Mouse (Mus musculus) CH12.LX (cell line): Measurements from ENCODE around the gene Zc3h15. TPM values are rescaled to one million over a fixed set of nuclear protein-coding genes. Genes with fewer than 3 reads are reported as not detected.

Experiments used
- DNase-seq: peaks from one replicate; pipeline ENCODE4 v3.0.0-alpha.2; 2013; ENCODE audit errors: extremely low read depth
- H3K27ac ChIP-seq: 2 replicates; pipeline ENCODE4 v1.5.1; 2012; ENCODE audit warnings: low read depth, mild to moderate bottlenecking, control low read depth, moderate library complexity; ENCODE audit not compliant: insufficient read depth
- H3K27me3 ChIP-seq: replicated peaks from 2 replicates; pipeline ENCODE3; 2012; ENCODE audit warnings: inconsistent platforms
- H3K36me3 ChIP-seq, 2 experiments: replicated peaks in 1 of 2; 2 replicates each; pipeline versions ENCODE3 to v1.6.1; 2012; ENCODE audit warnings: inconsistent platforms in 1 of 2, low read length in 1 of 2, mild to moderate bottlenecking in 1 of 2, mixed read lengths in 1 of 2, moderate library complexity in 1 of 2; ENCODE audit not compliant: control insufficient read depth in 1 of 2, insufficient read depth in 1 of 2
- H3K4me1 ChIP-seq, 2 experiments: 2 replicates each; pipeline ENCODE4 v1.6.1; 2012; ENCODE audit warnings: inconsistent platforms in 1 of 2, moderate library complexity in 1 of 2; ENCODE audit not compliant: insufficient read depth in 2 of 2, control insufficient read depth in 1 of 2
- H3K4me2 ChIP-seq: 2 replicates; pipeline ENCODE4 v1.6.1; 2012; ENCODE audit warnings: low read depth, mild to moderate bottlenecking, control low read depth; ENCODE audit not compliant: poor library complexity, insufficient read depth, severe bottlenecking
- H3K4me3 ChIP-seq, 3 experiments: fragments of 150-350 bp in 1 of 3; sonication (generic) in 1 of 3; replicated peaks in 1 of 3; 2 replicates each; pipeline versions ENCODE3 to v1.5.1; 2011 to 2012; ENCODE audit warnings: low read depth in 2 of 3, low read length in 2 of 3, mild to moderate bottlenecking in 2 of 3, moderate library complexity in 2 of 3, control low read depth in 1 of 3, improper control_type of control experiment in 1 of 3, inconsistent platforms in 1 of 3, mixed read lengths in 1 of 3; ENCODE audit not compliant: poor library complexity in 1 of 3
- H3K79me2 ChIP-seq: replicated peaks from 2 replicates; pipeline ENCODE4 v1.6.1; 2012; ENCODE audit warnings: mild to moderate bottlenecking, moderate library complexity; ENCODE audit not compliant: control insufficient read depth, poor library complexity, insufficient read depth, severe bottlenecking; ENCODE audit errors: extremely low read depth
- H3K9ac ChIP-seq: 2 replicates; pipeline ENCODE4 v1.6.1; 2012; ENCODE audit warnings: low read depth, mild to moderate bottlenecking, control low read depth, moderate library complexity; ENCODE audit not compliant: insufficient read depth
- H3K9me3 ChIP-seq: replicated peaks from 2 replicates; pipeline ENCODE3; 2012; ENCODE audit warnings: low read length, inconsistent platforms, mixed read lengths
- BHLHE40 ChIP-seq: IDR thresholded peaks from 2 replicates; pipeline ENCODE4 v1.6.1; 2011; ENCODE audit warnings: mild to moderate bottlenecking, low read depth, low read length, improper control_type of control experiment
- E2F4 ChIP-seq: IDR thresholded peaks from 2 replicates; pipeline ENCODE4 v1.6.1; 2011; ENCODE audit warnings: low read depth, low read length, improper control_type of control experiment; ENCODE audit not compliant: insufficient replicate concordance
- ETS1 ChIP-seq: conservative IDR thresholded peaks from 2 replicates; pipeline ENCODE4 v1.6.1; 2012; ENCODE audit warnings: low read depth, mild to moderate bottlenecking, inconsistent platforms, low read length, improper control_type of control experiment, moderate library complexity
- GABPA ChIP-seq: IDR thresholded peaks from 2 replicates; pipeline ENCODE4 v1.6.1; 2012; ENCODE audit warnings: low read depth, low read length, improper control_type of control experiment, inconsistent platforms; ENCODE audit not compliant: insufficient replicate concordance
- HCFC1 ChIP-seq: IDR thresholded peaks from 2 replicates; pipeline ENCODE4 v1.6.1; 2012; ENCODE audit warnings: low read depth, mild to moderate bottlenecking, inconsistent platforms, low read length, improper control_type of control experiment
- JUN ChIP-seq: IDR thresholded peaks from 2 replicates; pipeline ENCODE4 v1.6.1; 2011; ENCODE audit warnings: low read depth, mild to moderate bottlenecking, low read length, improper control_type of control experiment, moderate library complexity; ENCODE audit not compliant: insufficient read depth
- JUND ChIP-seq: conservative IDR thresholded peaks from 2 replicates; pipeline ENCODE4 v1.6.1; 2011; ENCODE audit warnings: low read depth, low read length, improper control_type of control experiment
- MAX ChIP-seq: IDR thresholded peaks from 2 replicates; pipeline ENCODE4 v1.6.1; 2011; ENCODE audit warnings: low read length, improper control_type of control experiment
- MEF2A ChIP-seq: IDR thresholded peaks from 2 replicates; pipeline ENCODE4 v1.6.1; 2014; ENCODE audit warnings: low read depth, mild to moderate bottlenecking, inconsistent platforms, low read length, improper control_type of control experiment, borderline replicate concordance
- MXI1 ChIP-seq: IDR thresholded peaks from 2 replicates; pipeline ENCODE4 v1.6.1; 2011; ENCODE audit warnings: mild to moderate bottlenecking, low read depth, low read length, improper control_type of control experiment
- PAX5 ChIP-seq: IDR thresholded peaks from 2 replicates; pipeline ENCODE4 v1.6.1; 2012; ENCODE audit warnings: low read length, inconsistent platforms, mixed read lengths
- POLR2AphosphoS2 ChIP-seq: IDR thresholded peaks from 2 replicates; pipeline ENCODE4 v1.6.1; 2011; ENCODE audit warnings: low read depth, low read length, improper control_type of control experiment
- SIN3A ChIP-seq: IDR thresholded peaks from 2 replicates; pipeline ENCODE4 v1.6.1; 2012; ENCODE audit warnings: low read length, improper control_type of control experiment, inconsistent platforms
- SMC3 ChIP-seq: IDR thresholded peaks from 2 replicates; pipeline ENCODE4 v1.6.1; 2011; ENCODE audit warnings: low read depth, low read length, improper control_type of control experiment
- TCF12 ChIP-seq: IDR thresholded peaks from 2 replicates; pipeline ENCODE4 v1.6.1; 2014; ENCODE audit warnings: low read depth, mild to moderate bottlenecking, inconsistent platforms, low read length, improper control_type of control experiment
- USF1 ChIP-seq: IDR thresholded peaks from 2 replicates; pipeline ENCODE4 v1.6.1; 2014; ENCODE audit warnings: low read depth, mild to moderate bottlenecking, inconsistent platforms, low read length, improper control_type of control experiment
- USF2 ChIP-seq: conservative IDR thresholded peaks from 2 replicates; pipeline ENCODE4 v1.6.1; 2011; ENCODE audit warnings: low read depth, low read length, improper control_type of control experiment
- ZC3H11A ChIP-seq: IDR thresholded peaks from 2 replicates; pipeline ENCODE4 v1.6.1; 2012; ENCODE audit warnings: low read depth, mild to moderate bottlenecking, inconsistent platforms, low read length, improper control_type of control experiment
- ZKSCAN1 ChIP-seq: IDR thresholded peaks from 2 replicates; pipeline ENCODE4 v1.6.1; 2012; ENCODE audit warnings: low read depth, inconsistent platforms, low read length, improper control_type of control experiment, borderline replicate concordance
- ZNF384 ChIP-seq: IDR thresholded peaks from 2 replicates; pipeline ENCODE4 v1.6.1; 2012; ENCODE audit warnings: low read depth, low read length, improper control_type of control experiment, inconsistent platforms
- dilution Hi-C: fragments of 300-500 bp; cut with MboI; formaldehyde crosslinking; loops from 2 replicates; pipeline ENCODE4 v1.14.3; 2020; ENCODE audit warnings: low sequenced_read_pairs; ENCODE audit not compliant: extremely low pct_unique_long_range_greater_than_20kb, extremely low pct_ligation_motif_present
- in situ Hi-C: fragments of 300-500 bp; cut with MboI; formaldehyde crosslinking; loops from 3 replicates; pipeline ENCODE4 v1.14.3; 2019; ENCODE audit warnings: low sequenced_read_pairs, low pct_ligation_motif_present, low pct_unique_long_range_greater_than_20kb, mixed read lengths
- polyA plus RNA-seq: library from polyadenylated mRNA; unstranded; fragments of >175 nt; gene quantifications from 2 replicates; pipeline ENCODE4 v1.2.1, GENCODE M21; 2012; ENCODE audit warnings: low read depth; ENCODE audit not compliant: insufficient read length
- total RNA-seq, 2 experiments: library from RNA; depleted of rRNA; stranded (reverse); fragments of 300-350 nt in 1 of 2; fragments of >200 nt in 1 of 2; gene quantifications; 2 replicates each; pipeline ENCODE4 v1.2.3; 2012 to 2014

Gene Zc3h15
- total and polyA plus RNA-seq, 3 experiments: 172 to 277 (median 233) TPM

GRCm38 (mm10) chr2:83681785-83682184, 37.5 kb downstream of the Zc3h15 start:
- DNase-seq: no peak
- dilution Hi-C loops: no loop called here
- Histone ChIP-seq H3K36me3 (peaks cover 7 to 25% of the 10 kb centered on the region in 2 experiments), H3K4me1 (no peaks in the 10 kb centered on the region), H3K9ac (no peak overlapping the region), H3K4me3 (no peak overlapping the region), H3K79me2 (no peaks in the 10 kb centered on the region), H3K4me2 (no peak overlapping the region), H3K9me3 (no peaks in the 10 kb centered on the region), H3K27ac (no peak overlapping the region), H3K27me3 (no peaks in the 10 kb centered on the region)
- TF ChIP-seq USF1 (no peak), ZC3H11A (no peak), BHLHE40 (no peak), MXI1 (no peak), ETS1 (no peak), SIN3A (no peak), E2F4 (no peak), HCFC1 (no peak), ZNF384 (no peak), TCF12 (no peak), PAX5 (no peak), JUND (no peak), MAX (no peak), MEF2A (no peak), SMC3 (no peak), JUN (no peak)
- in situ Hi-C loops: no loop called here

GRCm38 (mm10) chr2:83682282-83682681, 38.0 kb downstream of the Zc3h15 start:
- H3K36me3 ChIP-seq: peaks cover 7 to 22% of the 10 kb centered on the region in 2 experiments
- dilution Hi-C loops (no loop called here), in situ Hi-C loops (no loop called here)
- no peaks in the 10 kb centered on the region for H3K27me3 ChIP-seq
- no peak for TF ChIP-seq POLR2AphosphoS2
- TF ChIP-seq JUN: no peak
- no peak for TF ChIP-seq USF2
- TF ChIP-seq ZKSCAN1: no peak
- no peak for TF ChIP-seq TCF12
- TF ChIP-seq GABPA: no peak
- TF ChIP-seq HCFC1: no peak
- TF ChIP-seq JUND: no peak
- no peak for TF ChIP-seq MAX
- TF ChIP-seq PAX5: no peak
- H3K79me2 ChIP-seq: no peaks in the 10 kb centered on the region
- no peak for DNase-seq
- no peak overlapping the region for H3K9ac ChIP-seq
- no peak overlapping the region for H3K27ac ChIP-seq
- H3K9me3 ChIP-seq: no peaks in the 10 kb centered on the region
- no peak overlapping the region for H3K4me3 ChIP-seq
- no peak overlapping the region for H3K4me2 ChIP-seq
- no peaks in the 10 kb centered on the region for H3K4me1 ChIP-seq
